Mouse (Mus musculus): ENCODE measurements around the gene Cc2d1a. TPM values are rescaled to one million over a fixed set of nuclear protein-coding genes. Genes with fewer than 3 reads are reported as not detected.

Gene Cc2d1a
- total RNA-seq, 1 experiment, result 17.7 TPM

DNA sequence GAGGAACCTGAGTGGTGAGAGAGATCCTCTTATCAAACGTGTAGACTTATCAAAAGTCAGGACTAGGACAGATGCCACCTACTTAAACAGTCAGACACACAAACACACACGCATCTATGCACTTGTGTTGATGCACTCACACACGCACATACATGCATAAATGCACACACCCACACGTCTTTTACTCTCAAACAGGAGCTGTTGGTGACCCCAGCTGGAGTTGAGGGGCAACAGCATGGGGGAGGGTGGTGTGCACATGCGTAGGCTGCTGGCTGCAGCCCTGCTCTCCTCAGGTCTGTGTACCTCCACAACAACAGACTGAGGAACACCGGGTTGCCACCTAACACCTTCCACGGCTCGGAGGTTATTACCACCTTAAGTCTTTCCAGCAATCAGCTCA is 19.5 kb downstream of the Cc2d1a start:
- peaks cover 2 to 29% of the 10 kb centered on the region in 2 experiments; a peak in 1 of 4 replicates for H3K4me1 ChIP-seq (ENCODE audit: control insufficient read depth in 2 of 2, insufficient read depth in 2 of 2, low read length in 2 of 2, poor library complexity in 1 of 2)
- in situ Hi-C loops (cut with MboI; ENCODE audit: low sequenced_read_pairs in 2 of 2, unreplicated experiment in 2 of 2), result no loop called here
- H3K36me3 ChIP-seq (ENCODE audit: control insufficient read depth, insufficient read depth, low read length, poor library complexity, severe bottlenecking), result peaks cover 6% of the 10 kb centered on the region; the same call in 1 of the 2 replicates
- no peak overlapping the region for H3K9ac ChIP-seq (ENCODE audit: insufficient read depth, low read depth, low read length, poor library complexity, severe bottlenecking)
- TF ChIP-seq HCFC1 (IDR thresholded peaks at IDR 0.05; ENCODE audit: borderline replicate concordance, insufficient read depth, low read length) (no peak), CHD2 (IDR thresholded peaks at IDR 0.05; ENCODE audit: low read depth, low read length) (no peak), ZNF384 (IDR thresholded peaks at IDR 0.05; ENCODE audit: low read depth, low read length) (no peak), ZC3H11A (IDR thresholded peaks at IDR 0.05; ENCODE audit: borderline replicate concordance, low read depth, low read length) (no peak), MAFK (IDR thresholded peaks at IDR 0.05; ENCODE audit: insufficient read depth, low read depth, low read length) (no peak)
- no peak for DNase-seq (ENCODE audit: low read depth, low spot score)
- H3K9me3 ChIP-seq (ENCODE audit: control insufficient read depth, insufficient read depth, low read depth, low read length), result no peaks in the 10 kb centered on the region
- no peak overlapping the region for H3K27ac ChIP-seq (ENCODE audit: insufficient read depth, low read depth, low read length, poor library complexity, severe bottlenecking)
- no peak overlapping the region for H3K4me3 ChIP-seq (ENCODE audit: insufficient read depth in 1 of 2, low read depth in 1 of 2, low read length in 2 of 2, poor library complexity in 1 of 2, severe bottlenecking in 1 of 2)

- H3K9me3 ChIP-seq (ENCODE audit: control insufficient read depth, insufficient read depth, low read depth, low read length), result no peaks in the 10 kb centered on the region
- peak overlapping the region; percentile 42; the same call in 1 of the 2 replicates for H3K9ac ChIP-seq (ENCODE audit: insufficient read depth, low read depth, low read length, poor library complexity, severe bottlenecking)
- TF ChIP-seq MAFK (IDR thresholded peaks at IDR 0.05; ENCODE audit: insufficient read depth, low read depth, low read length), result no peak
- TF ChIP-seq CHD2 (IDR thresholded peaks at IDR 0.05; ENCODE audit: low read depth, low read length), result no peak
- TF ChIP-seq HCFC1 (IDR thresholded peaks at IDR 0.05; ENCODE audit: borderline replicate concordance, insufficient read depth, low read length), result no peak
- no peak for TF ChIP-seq ZNF384 (IDR thresholded peaks at IDR 0.05; ENCODE audit: low read depth, low read length)
- TF ChIP-seq ZC3H11A (IDR thresholded peaks at IDR 0.05; ENCODE audit: borderline replicate concordance, low read depth, low read length), result no peak
- no peak overlapping the region for H3K27ac ChIP-seq (ENCODE audit: insufficient read depth, low read depth, low read length, poor library complexity, severe bottlenecking)
- H3K36me3 ChIP-seq (ENCODE audit: control insufficient read depth, insufficient read depth, low read length, poor library complexity, severe bottlenecking), result no peaks in the 10 kb centered on the region
- in situ Hi-C loops (cut with MboI; ENCODE audit: low sequenced_read_pairs in 2 of 2, unreplicated experiment in 2 of 2), result no loop called here
- H3K4me1 ChIP-seq (ENCODE audit: control insufficient read depth in 2 of 2, insufficient read depth in 2 of 2, low read length in 2 of 2, poor library complexity in 1 of 2), result peaks cover 2 to 29% of the 10 kb centered on the region in 2 experiments; a peak in 1 of 4 replicates
- H3K4me3 ChIP-seq (ENCODE audit: insufficient read depth in 1 of 2, low read depth in 1 of 2, low read length in 2 of 2, poor library complexity in 1 of 2, severe bottlenecking in 1 of 2), result peak overlapping the region; percentile 31 to 50
- no peak for DNase-seq (ENCODE audit: low read depth, low spot score)
Observed at GRCm38 (mm10) chr8:84127202-84127901, 20.4 kb downstream of the Cc2d1a start.

DNA sequence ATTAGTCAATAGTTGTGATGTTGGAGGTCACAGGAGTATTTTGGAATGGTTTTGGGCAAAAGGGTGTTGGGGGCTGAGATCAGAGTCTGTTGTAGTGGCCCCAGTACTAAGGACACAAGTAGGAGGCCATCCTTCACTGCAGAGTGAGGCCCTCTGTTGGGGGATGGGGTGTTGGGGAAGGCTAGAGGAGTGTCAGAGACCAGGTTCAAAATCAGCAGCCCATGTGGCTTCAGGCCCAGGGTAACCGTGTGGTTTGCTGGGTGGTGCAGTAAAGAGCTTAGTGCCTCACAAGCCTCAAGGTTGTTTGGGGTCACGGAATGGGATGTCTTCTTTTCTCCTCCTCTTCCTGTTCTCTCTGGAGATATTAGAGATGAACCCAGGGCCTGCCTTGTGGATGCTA is 21.0 kb downstream of the Cc2d1a start:
- in situ Hi-C loops (cut with MboI; ENCODE audit: low sequenced_read_pairs in 2 of 2, unreplicated experiment in 2 of 2), result no loop called here
- peaks cover 2 to 27% of the 10 kb centered on the region in 2 experiments; a peak in 1 of 4 replicates for H3K4me1 ChIP-seq (ENCODE audit: control insufficient read depth in 2 of 2, insufficient read depth in 2 of 2, low read length in 2 of 2, poor library complexity in 1 of 2)
- H3K9ac ChIP-seq (ENCODE audit: insufficient read depth, low read depth, low read length, poor library complexity, severe bottlenecking), result no peak overlapping the region
- no peak for TF ChIP-seq ZNF384 (IDR thresholded peaks at IDR 0.05; ENCODE audit: low read depth, low read length)
- TF ChIP-seq ZC3H11A (IDR thresholded peaks at IDR 0.05; ENCODE audit: borderline replicate concordance, low read depth, low read length), result no peak
- no peak for TF ChIP-seq HCFC1 (IDR thresholded peaks at IDR 0.05; ENCODE audit: borderline replicate concordance, insufficient read depth, low read length)
- TF ChIP-seq MAFK (IDR thresholded peaks at IDR 0.05; ENCODE audit: insufficient read depth, low read depth, low read length), result no peak
- no peak overlapping the region for H3K27ac ChIP-seq (ENCODE audit: insufficient read depth, low read depth, low read length, poor library complexity, severe bottlenecking)
- H3K4me3 ChIP-seq (ENCODE audit: insufficient read depth in 1 of 2, low read depth in 1 of 2, low read length in 2 of 2, poor library complexity in 1 of 2, severe bottlenecking in 1 of 2), result no peak overlapping the region
- DNase-seq (ENCODE audit: low read depth, low spot score), result no peak
- H3K9me3 ChIP-seq (ENCODE audit: control insufficient read depth, insufficient read depth, low read depth, low read length), result no peaks in the 10 kb centered on the region
- no peaks in the 10 kb centered on the region for H3K36me3 ChIP-seq (ENCODE audit: control insufficient read depth, insufficient read depth, low read length, poor library complexity, severe bottlenecking)

- DNase-seq (ENCODE audit: low read depth, low spot score), result no peak
- Histone ChIP-seq H3K9ac (ENCODE audit: insufficient read depth, low read depth, low read length, poor library complexity, severe bottlenecking) (no peak within 1 kb of the TSS), H3K27ac (ENCODE audit: insufficient read depth, low read depth, low read length, poor library complexity, severe bottlenecking) (no peak within 1 kb of the TSS), H3K36me3 (ENCODE audit: control insufficient read depth, insufficient read depth, low read length, poor library complexity, severe bottlenecking) (no peaks in the 10 kb centered on the region), H3K4me3 (ENCODE audit: insufficient read depth in 1 of 2, low read depth in 1 of 2, low read length in 2 of 2, poor library complexity in 1 of 2, severe bottlenecking in 1 of 2) (no peak within 1 kb of the TSS), H3K9me3 (ENCODE audit: control insufficient read depth, insufficient read depth, low read depth, low read length) (no peaks in the 10 kb centered on the region), H3K4me1 (ENCODE audit: control insufficient read depth in 2 of 2, insufficient read depth in 2 of 2, low read length in 2 of 2, poor library complexity in 1 of 2) (peaks cover 2 to 25% of the 10 kb centered on the region in 2 experiments; a peak in 1 of 4 replicates)
- in situ Hi-C loops (cut with MboI; ENCODE audit: low sequenced_read_pairs in 2 of 2, unreplicated experiment in 2 of 2), result no loop called here
- TF ChIP-seq ZC3H11A (IDR thresholded peaks at IDR 0.05; ENCODE audit: borderline replicate concordance, low read depth, low read length), result no peak
- no peak for TF ChIP-seq MAFK (IDR thresholded peaks at IDR 0.05; ENCODE audit: insufficient read depth, low read depth, low read length)
- no peak for TF ChIP-seq ZNF384 (IDR thresholded peaks at IDR 0.05; ENCODE audit: low read depth, low read length)
- no peak for TF ChIP-seq HCFC1 (IDR thresholded peaks at IDR 0.05; ENCODE audit: borderline replicate concordance, insufficient read depth, low read length)
- TF ChIP-seq CHD2 (IDR thresholded peaks at IDR 0.05; ENCODE audit: low read depth, low read length), result no peak
Observed at GRCm38 (mm10) chr8:84125656-84126055, 22.1 kb downstream of the Cc2d1a start, which contains the start of gene Podnl1. Podnl1 (plus strand) TSS chr8:84125989.

All from ES-E14 (cell line).